Mouse (Mus musculus) MEL (cell line): ENCODE results near the gene Wwc2. TPM values are rescaled to one million over a fixed set of nuclear protein-coding genes. Genes with fewer than 3 reads are reported as not detected.

Experiments
- DNase-seq: peaks from one replicate; pipeline ENCODE4 v3.0.0; 2011; ENCODE audit warnings: low read depth, low spot score
- H3K27ac ChIP-seq: 2 replicates; pipeline ENCODE4 v1.5.1; 2012; ENCODE audit warnings: low read depth, mild to moderate bottlenecking, control low read depth, low read length, moderate library complexity; ENCODE audit not compliant: control insufficient read depth
- H3K27me3 ChIP-seq, 2 experiments: fragments of 150-350 bp in 1 of 2; sonication (generic) in 1 of 2; 2 replicates each; pipeline ENCODE4 v1.6.1; 2012; ENCODE audit warnings: low read length in 2 of 2, mild to moderate bottlenecking in 2 of 2, improper control_type of control experiment in 1 of 2, moderate library complexity in 1 of 2; ENCODE audit not compliant: insufficient read depth in 2 of 2, control insufficient read depth in 1 of 2
- H3K36me3 ChIP-seq, 2 experiments: 2 replicates each; pipeline ENCODE4 v1.6.1; 2012 to 2014; ENCODE audit warnings: low read length in 2 of 2, improper control_type of control experiment in 1 of 2, inconsistent platforms in 1 of 2, mild to moderate bottlenecking in 1 of 2; ENCODE audit not compliant: insufficient read depth in 2 of 2, control insufficient read depth in 1 of 2
- H3K4me1 ChIP-seq, 2 experiments: fragments of 150-350 bp in 1 of 2; sonication (generic) in 1 of 2; 2 replicates each; pipeline ENCODE4 v1.6.1; 2012; ENCODE audit warnings: low read length in 2 of 2, improper control_type of control experiment in 1 of 2, mild to moderate bottlenecking in 1 of 2; ENCODE audit not compliant: insufficient read depth in 2 of 2, control insufficient read depth in 1 of 2
- H3K4me3 ChIP-seq, 2 experiments: fragments of 150-350 bp in 1 of 2; sonication (generic) in 1 of 2; 2 replicates each; pipeline ENCODE4 v1.5.1; 2012; ENCODE audit warnings: low read depth in 2 of 2, low read length in 2 of 2, mild to moderate bottlenecking in 2 of 2, moderate library complexity in 2 of 2, control low read depth in 1 of 2, improper control_type of control experiment in 1 of 2; ENCODE audit not compliant: control insufficient read depth in 1 of 2, insufficient read depth in 1 of 2
- H3K79me2 ChIP-seq: 2 replicates; pipeline ENCODE4 v1.6.1; 2012; ENCODE audit warnings: mild to moderate bottlenecking, low read length, moderate library complexity; ENCODE audit not compliant: control insufficient read depth, poor library complexity, insufficient read depth
- H3K9ac ChIP-seq: 2 replicates; pipeline ENCODE4 v1.6.1; 2012; ENCODE audit warnings: low read depth, mild to moderate bottlenecking, control low read depth, low read length, moderate library complexity; ENCODE audit not compliant: control insufficient read depth, poor library complexity, severe bottlenecking
- H3K9me3 ChIP-seq: fragments of 150-350 bp; sonication (generic); replicated peaks from 2 replicates; pipeline ENCODE4 v1.6.1; 2012; ENCODE audit warnings: mild to moderate bottlenecking, low read length, improper control_type of control experiment, moderate library complexity; ENCODE audit not compliant: insufficient read depth
- CHD1 ChIP-seq: IDR thresholded peaks from 2 replicates; pipeline ENCODE4 v1.6.1; 2012; ENCODE audit warnings: low read depth, mild to moderate bottlenecking, inconsistent platforms, low read length, improper control_type of control experiment
- CHD2 ChIP-seq: IDR thresholded peaks from 2 replicates; pipeline ENCODE4 v1.6.1; 2011; ENCODE audit warnings: low read length, improper control_type of control experiment
- CTCF ChIP-seq, 3 experiments: IDR thresholded peaks in 2 of 3; conservative IDR thresholded peaks in 1 of 3; 2 replicates each; pipeline ENCODE4 v1.5.1; 2011 to 2012; ENCODE audit warnings: low read length in 3 of 3, low read depth in 2 of 3, mild to moderate bottlenecking in 2 of 3, improper control_type of control experiment in 1 of 3, inconsistent platforms in 1 of 3, mixed read lengths in 1 of 3, moderate library complexity in 1 of 3; ENCODE audit not compliant: control insufficient read depth in 1 of 3, insufficient read depth in 1 of 3, poor library complexity in 1 of 3, severe bottlenecking in 1 of 3
- GABPA ChIP-seq: IDR thresholded peaks from 2 replicates; pipeline ENCODE4 v1.6.1; 2012; ENCODE audit warnings: low read depth, mild to moderate bottlenecking, inconsistent platforms, low read length, improper control_type of control experiment, moderate library complexity
- GATA1 ChIP-seq: IDR thresholded peaks from 2 replicates; pipeline ENCODE4 v1.6.1; 2011; ENCODE audit warnings: low read depth, low read length, improper control_type of control experiment
- HCFC1 ChIP-seq: IDR thresholded peaks from 2 replicates; pipeline ENCODE4 v1.6.1; 2012; ENCODE audit warnings: low read depth, mild to moderate bottlenecking, inconsistent platforms, low read length, improper control_type of control experiment, moderate library complexity
- MEF2A ChIP-seq: IDR thresholded peaks from 2 replicates; pipeline ENCODE4 v1.6.1; 2014; ENCODE audit warnings: low read depth, mild to moderate bottlenecking, inconsistent platforms, low read length, improper control_type of control experiment; ENCODE audit not compliant: poor library complexity, insufficient replicate concordance, severe bottlenecking; ENCODE audit errors: extremely low read depth
- MYB ChIP-seq: IDR thresholded peaks from 2 replicates; pipeline ENCODE4 v1.6.1; 2011; ENCODE audit warnings: mild to moderate bottlenecking, low read depth, low read length, improper control_type of control experiment
- POLR2AphosphoS2 ChIP-seq: IDR thresholded peaks from 2 replicates; pipeline ENCODE4 v1.6.1; 2011; ENCODE audit warnings: low read length, improper control_type of control experiment
- POLR2AphosphoS5 ChIP-seq: IDR thresholded peaks from 2 replicates; pipeline ENCODE4 v1.6.1; 2012; ENCODE audit warnings: low read depth, borderline replicate concordance, mild to moderate bottlenecking, inconsistent platforms, low read length, moderate library complexity, mixed read lengths
- RCOR1 ChIP-seq: IDR thresholded peaks from 2 replicates; pipeline ENCODE4 v1.6.1; 2012; ENCODE audit warnings: low read depth, mild to moderate bottlenecking, inconsistent platforms, low read length, improper control_type of control experiment
- TAL1 ChIP-seq: IDR thresholded peaks from 2 replicates; pipeline ENCODE4 v1.6.1; 2012; ENCODE audit warnings: mild to moderate bottlenecking, inconsistent platforms, low read length, moderate library complexity, mixed read lengths
- USF1 ChIP-seq: IDR thresholded peaks from 2 replicates; pipeline ENCODE4 v1.6.1; 2014; ENCODE audit warnings: low read depth, mild to moderate bottlenecking, inconsistent platforms, low read length, improper control_type of control experiment, moderate library complexity
- USF2 ChIP-seq, 2 experiments: IDR thresholded peaks; 2 replicates each; pipeline ENCODE4 v1.6.1; 2011 to 2012; ENCODE audit warnings: improper control_type of control experiment in 2 of 2, low read length in 2 of 2, borderline replicate concordance in 1 of 2, inconsistent platforms in 1 of 2, low read depth in 1 of 2, mild to moderate bottlenecking in 1 of 2; ENCODE audit not compliant: insufficient read depth in 1 of 2
- ZNF384 ChIP-seq: IDR thresholded peaks from 2 replicates; pipeline ENCODE4 v1.6.1; 2012; ENCODE audit warnings: low read depth, mild to moderate bottlenecking, inconsistent platforms, low read length, improper control_type of control experiment
- polyA plus RNA-seq, 2 experiments: library from polyadenylated mRNA; stranded (reverse) in 1 of 2; unstranded in 1 of 2; fragments of >175 nt in 1 of 2; fragments of >200 nt in 1 of 2; gene quantifications; 2 replicates each; pipeline versions ENCODE4 v1.2.1 to v1.2.4; 2012; ENCODE audit warnings: low replicate concordance in 2 of 2, low read depth in 1 of 2; ENCODE audit not compliant: insufficient read length in 2 of 2, insufficient read depth in 1 of 2, missing spikeins in 1 of 2
- total RNA-seq: library from RNA; depleted of rRNA; stranded (reverse); fragments of 300-350 nt; gene quantifications from 2 replicates; pipeline ENCODE4 v1.2.3, GENCODE M21; 2012

The Wwc2 gene
- total and polyA plus RNA-seq, 3 experiments: 7.5 to 14.8 TPM; not detected in 1

DNA sequence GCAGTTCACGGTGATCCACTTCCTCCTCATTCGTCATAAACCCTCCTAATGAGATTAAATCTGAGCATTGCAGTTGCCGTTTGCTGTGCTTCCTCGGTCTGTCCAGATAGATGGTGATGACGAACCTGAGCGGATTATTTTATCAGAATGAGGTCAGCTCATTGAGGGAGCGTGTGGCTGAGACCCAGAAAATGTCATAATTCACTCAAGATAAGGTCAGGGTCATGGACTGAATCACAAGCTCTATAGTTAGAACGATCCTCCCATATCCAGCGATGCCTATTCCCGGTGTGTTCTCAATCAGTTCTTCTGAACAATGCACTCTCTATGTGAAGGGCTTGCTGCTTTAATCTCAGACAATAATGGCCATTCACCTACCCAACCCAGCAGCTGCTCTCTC, 203.0 kb downstream of the Wwc2 start:
- Histone ChIP-seq H3K9ac (no peak overlapping the region), H3K4me3 (no peak overlapping the region), H3K27ac (no peak overlapping the region), H3K27me3 (0 out of 4 replicates have a peak, but pooled peaks cover 0 to 1% of the 10 kb centered on the region in 2 experiments), H3K36me3 (no peaks in the 10 kb centered on the region), H3K4me1 (no peaks in the 10 kb centered on the region), H3K79me2 (no peaks in the 10 kb centered on the region), H3K9me3 (no peaks in the 10 kb centered on the region)
- peak; percentile 16; the same call in 1 of the 2 replicates for TF ChIP-seq GATA1
- TF ChIP-seq TAL1: no peak
- DNase-seq: peak; percentile 8

DNA sequence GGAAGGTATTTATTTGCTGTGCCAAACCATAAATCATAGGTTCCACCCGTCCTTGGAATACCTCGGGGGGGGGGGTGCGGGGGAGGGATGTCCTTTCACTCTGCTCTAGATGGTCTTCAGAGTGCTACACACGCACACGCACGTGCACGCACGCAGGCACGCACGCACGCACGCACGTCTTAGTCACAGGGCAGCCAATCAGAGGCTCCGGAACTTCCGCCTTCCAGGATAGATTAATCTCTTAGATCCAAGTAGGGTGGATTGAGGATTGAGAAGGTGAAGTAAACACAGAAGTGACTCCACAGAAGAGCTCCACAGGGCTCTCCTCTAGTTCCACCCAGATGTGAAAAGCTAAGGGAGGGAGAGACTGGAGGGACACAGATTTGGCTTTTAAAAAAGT, 204.4 kb downstream of the Wwc2 start:
- no peak overlapping the region for H3K9ac ChIP-seq
- no peak for DNase-seq
- no peak for TF ChIP-seq ZNF384
- TF ChIP-seq USF1: no peak
- TF ChIP-seq HCFC1: no peak
- no peak for TF ChIP-seq POLR2AphosphoS5
- TF ChIP-seq CHD2: no peak
- no peak for TF ChIP-seq MEF2A
- TF ChIP-seq CTCF (IDR thresholded peaks at IDR 0.05 in 2 of 3, conservative IDR thresholded peaks at IDR 0.05 in 1 of 3; ENCODE audit: control insufficient read depth in 1 of 3, insufficient read depth in 1 of 3, low read depth in 2 of 3, low read length in 3 of 3, poor library complexity in 1 of 3, severe bottlenecking in 1 of 3): no peak
- no peak for TF ChIP-seq POLR2AphosphoS2
- no peak for TF ChIP-seq MYB
- 0 out of 4 replicates have a peak, but pooled peaks cover 0 to 1% of the 10 kb centered on the region in 2 experiments for H3K27me3 ChIP-seq
- H3K4me1 ChIP-seq: no peaks in the 10 kb centered on the region
- no peaks in the 10 kb centered on the region for H3K36me3 ChIP-seq
- H3K4me3 ChIP-seq: no peak overlapping the region
- no peaks in the 10 kb centered on the region for H3K9me3 ChIP-seq
- no peaks in the 10 kb centered on the region for H3K79me2 ChIP-seq
- H3K27ac ChIP-seq: no peak overlapping the region

DNA sequence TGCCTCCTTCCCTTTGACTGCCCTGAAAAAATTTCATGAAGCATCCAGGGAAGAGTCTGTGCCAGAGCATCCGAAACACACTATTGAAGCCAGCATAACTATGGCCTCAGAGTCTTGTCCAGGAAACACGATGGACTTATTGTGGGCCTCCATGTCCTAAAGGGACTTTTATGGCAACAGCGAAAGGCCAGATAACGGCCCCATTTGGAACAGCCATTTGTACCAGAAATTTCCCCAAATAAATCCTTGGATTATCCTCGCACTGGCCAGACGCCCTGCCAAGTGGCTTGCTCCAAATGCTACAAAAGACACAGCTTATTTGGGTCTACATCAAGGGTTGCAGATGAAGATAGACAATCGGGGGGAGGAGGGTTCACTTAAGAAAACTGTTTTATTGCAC, 206.3 kb downstream of the Wwc2 start:
- Histone ChIP-seq H3K79me2 (no peaks in the 10 kb centered on the region), H3K9me3 (no peaks in the 10 kb centered on the region), H3K4me3 (no peak overlapping the region), H3K27me3 (0 out of 4 replicates have a peak, but pooled peaks cover 0 to 1% of the 10 kb centered on the region in 2 experiments), H3K4me1 (no peaks in the 10 kb centered on the region), H3K27ac (no peak overlapping the region), H3K36me3 (no peaks in the 10 kb centered on the region), H3K9ac (no peak overlapping the region)
- TF ChIP-seq CHD1 (no peak), RCOR1 (no peak), USF2 (IDR thresholded peaks at IDR 0.05; ENCODE audit: borderline replicate concordance in 1 of 2, insufficient read depth in 1 of 2, low read depth in 1 of 2, low read length in 2 of 2) (no peak), HCFC1 (no peak), GABPA (no peak)
- DNase-seq: no peak
